Mouse (Mus musculus): ENCODE measurements around the gene Gm17657. TPM values are rescaled to one million over a fixed set of nuclear protein-coding genes. Genes with fewer than 3 reads are reported as not detected.
"Not testable (repeated sequence)": the region's sequence is repeated elsewhere in the genome, so short reads cannot be mapped to it uniquely, and the experiment has no call there.

Gene Gm17657
- polyA plus RNA-seq, 1 experiment from 2014 or later: not detected

GRCm38 (mm10) chr17:29541419-29541818 is 8.0 kb downstream of the Gm17657 start:
- no peaks in the 10 kb centered on the region for H3K27me3 ChIP-seq (ENCODE audit: insufficient read depth, poor library complexity, severe bottlenecking)
- H3K9me3 ChIP-seq: no peaks in the 10 kb centered on the region
- no peak overlapping the region for H3K27ac ChIP-seq
- H3K4me3 ChIP-seq: no peak overlapping the region
- 81% methylated on average over 14 of the region's 14 CpGs for WGBS
- no peaks in the 10 kb centered on the region for H3K4me1 ChIP-seq (replicated peaks)
- H3K36me3 ChIP-seq: no peaks in the 10 kb centered on the region
- no peak for DNase-seq (ENCODE audit: low spot score)

GRCm38 (mm10) chr17:29540426-29540825 is 9.0 kb downstream of the Gm17657 start:
- Histone ChIP-seq H3K4me1 (replicated peaks) (no peaks in the 10 kb centered on the region), H3K27me3 (ENCODE audit: insufficient read depth, poor library complexity, severe bottlenecking) (no peaks in the 10 kb centered on the region), H3K9me3 (no peaks in the 10 kb centered on the region), H3K4me3 (no peak overlapping the region), H3K36me3 (no peaks in the 10 kb centered on the region), H3K27ac (no peak overlapping the region)
- no peak for DNase-seq (ENCODE audit: low spot score)
- 91% methylated on average over 8 of the region's 8 CpGs for WGBS

- DNase-seq (ENCODE audit: low spot score): no peak
- Histone ChIP-seq H3K9me3 (no peaks in the 10 kb centered on the region), H3K27ac (no peak overlapping the region), H3K4me3 (no peak overlapping the region), H3K36me3 (no peaks in the 10 kb centered on the region), H3K4me1 (replicated peaks) (0 out of 2 replicates have a peak, but pooled peaks cover 9% of the 10 kb centered on the region), H3K27me3 (ENCODE audit: insufficient read depth, poor library complexity, severe bottlenecking) (no peaks in the 10 kb centered on the region)
- WGBS: 89% methylated on average over 11 of the region's 11 CpGs
Measured at GRCm38 (mm10) chr17:29533866-29534265, 15.6 kb downstream of the Gm17657 start.

GRCm38 (mm10) chr17:29531757-29532384 is 17.6 kb downstream of the Gm17657 start:
- no peaks in the 10 kb centered on the region for H3K27me3 ChIP-seq (ENCODE audit: insufficient read depth, poor library complexity, severe bottlenecking)
- 0 out of 2 replicates have a peak, but pooled peaks cover 9% of the 10 kb centered on the region for H3K4me1 ChIP-seq (replicated peaks)
- no peak overlapping the region for H3K27ac ChIP-seq
- no peak overlapping the region for H3K4me3 ChIP-seq
- WGBS: 82% methylated on average over 10 of the region's 10 CpGs
- H3K9me3 ChIP-seq: no peaks in the 10 kb centered on the region; the same call in 1 of the 2 replicates
- no peak for DNase-seq (ENCODE audit: low spot score)
- no peaks in the 10 kb centered on the region for H3K36me3 ChIP-seq

- WGBS: 78% methylated on average over 9 of the region's 9 CpGs
- Histone ChIP-seq H3K9me3 (no peaks in the 10 kb centered on the region; the same call in 1 of the 2 replicates), H3K27ac (no peak overlapping the region), H3K36me3 (no peaks in the 10 kb centered on the region), H3K27me3 (ENCODE audit: insufficient read depth, poor library complexity, severe bottlenecking) (no peaks in the 10 kb centered on the region), H3K4me3 (no peak overlapping the region), H3K4me1 (replicated peaks) (0 out of 2 replicates have a peak, but pooled peaks cover 9% of the 10 kb centered on the region)
- no peak for DNase-seq (ENCODE audit: low spot score)
Measured at GRCm38 (mm10) chr17:29531278-29531677, 18.2 kb downstream of the Gm17657 start.

- H3K36me3 ChIP-seq: no peaks in the 10 kb centered on the region
- WGBS: 74% methylated on average over 6 of the region's 6 CpGs
- 0 out of 2 replicates have a peak, but pooled peaks cover 9% of the 10 kb centered on the region for H3K4me1 ChIP-seq (replicated peaks)
- H3K27me3 ChIP-seq (ENCODE audit: insufficient read depth, poor library complexity, severe bottlenecking): no peaks in the 10 kb centered on the region
- no peak overlapping the region for H3K4me3 ChIP-seq
- DNase-seq (ENCODE audit: low spot score): no peak
- no peaks in the 10 kb centered on the region; the same call in 1 of the 2 replicates for H3K9me3 ChIP-seq
- no peak overlapping the region for H3K27ac ChIP-seq
Measured at GRCm38 (mm10) chr17:29530508-29530907, 18.9 kb downstream of the Gm17657 start.

GRCm38 (mm10) chr17:29528568-29529187 is 20.8 kb downstream of the Gm17657 start:
- H3K4me1 ChIP-seq (replicated peaks): 0 out of 2 replicates have a peak, but pooled peaks cover 9% of the 10 kb centered on the region
- 94% methylated on average over 8 of the region's 8 CpGs for WGBS
- no peaks in the 10 kb centered on the region for H3K36me3 ChIP-seq
- H3K27ac ChIP-seq: no peak overlapping the region
- no peak overlapping the region for H3K4me3 ChIP-seq
- H3K27me3 ChIP-seq (ENCODE audit: insufficient read depth, poor library complexity, severe bottlenecking): no peaks in the 10 kb centered on the region
- H3K9me3 ChIP-seq: no peaks in the 10 kb centered on the region; the same call in 1 of the 2 replicates
- no peak for DNase-seq (ENCODE audit: low spot score)

- no peaks in the 10 kb centered on the region for H3K4me1 ChIP-seq (replicated peaks)
- WGBS: 80% methylated on average over 2 of the region's 2 CpGs
- no peak overlapping the region for H3K27ac ChIP-seq
- H3K4me3 ChIP-seq: no peak overlapping the region
- no peaks in the 10 kb centered on the region for H3K36me3 ChIP-seq
- no peaks in the 10 kb centered on the region; the same call in 1 of the 2 replicates for H3K9me3 ChIP-seq
- no peaks in the 10 kb centered on the region for H3K27me3 ChIP-seq (ENCODE audit: insufficient read depth, poor library complexity, severe bottlenecking)
- DNase-seq (ENCODE audit: low spot score): no peak
Measured at GRCm38 (mm10) chr17:29525613-29526012, 23.8 kb downstream of the Gm17657 start.

GRCm38 (mm10) chr17:29519731-29520130 is 29.7 kb downstream of the Gm17657 start:
- 79% methylated on average over 8 of the region's 8 CpGs for WGBS
- Histone ChIP-seq H3K36me3 (no peaks in the 10 kb centered on the region), H3K4me3 (no peak overlapping the region), H3K27ac (no peak overlapping the region), H3K27me3 (ENCODE audit: insufficient read depth, poor library complexity, severe bottlenecking) (no peaks in the 10 kb centered on the region), H3K4me1 (replicated peaks) (no peaks in the 10 kb centered on the region), H3K9me3 (no peaks in the 10 kb centered on the region)
- DNase-seq (ENCODE audit: low spot score): no peak

- H3K27me3 ChIP-seq (ENCODE audit: insufficient read depth, poor library complexity, severe bottlenecking); H3K36me3 ChIP-seq; H3K4me1 ChIP-seq (replicated peaks); DNase-seq (ENCODE audit: low spot score); H3K4me3 ChIP-seq; H3K9me3 ChIP-seq; H3K27ac ChIP-seq: not testable (repeated sequence)
- WGBS: 94% methylated on average over 5 of the region's 5 CpGs
Measured at GRCm38 (mm10) chr17:29518665-29519064, 30.8 kb downstream of the Gm17657 start.

GRCm38 (mm10) chr17:29514435-29514834 is 35.0 kb downstream of the Gm17657 start:
- Histone ChIP-seq H3K4me3 (no peak overlapping the region), H3K27ac (no peak overlapping the region), H3K36me3 (no peaks in the 10 kb centered on the region), H3K4me1 (replicated peaks) (peaks cover 9% of the 10 kb centered on the region; the same call in 1 of the 2 replicates), H3K9me3 (no peaks in the 10 kb centered on the region), H3K27me3 (ENCODE audit: insufficient read depth, poor library complexity, severe bottlenecking) (no peaks in the 10 kb centered on the region)
- 5% methylated on average over 11 of the region's 11 CpGs for WGBS
- DNase-seq (ENCODE audit: low spot score): peak; percentile 80

- Histone ChIP-seq H3K36me3 (no peaks in the 10 kb centered on the region), H3K4me1 (replicated peaks) (peaks cover 14% of the 10 kb centered on the region; the same call in 1 of the 2 replicates), H3K9me3 (no peaks in the 10 kb centered on the region), H3K27me3 (ENCODE audit: insufficient read depth, poor library complexity, severe bottlenecking) (no peaks in the 10 kb centered on the region), H3K27ac (peak overlapping the region; percentile 69), H3K4me3 (no peak overlapping the region)
- WGBS: 40% methylated on average over 13 of the region's 13 CpGs
- peak; percentile 77 for DNase-seq (ENCODE audit: low spot score)
Measured at GRCm38 (mm10) chr17:29513044-29513730, 36.3 kb downstream of the Gm17657 start.

GRCm38 (mm10) chr17:29510691-29511090 is 38.7 kb downstream of the Gm17657 start:
- H3K4me3 ChIP-seq: no peak overlapping the region
- H3K27me3 ChIP-seq (ENCODE audit: insufficient read depth, poor library complexity, severe bottlenecking): no peaks in the 10 kb centered on the region
- H3K27ac ChIP-seq: no peak overlapping the region
- 63% methylated on average over 8 of the region's 8 CpGs for WGBS
- H3K4me1 ChIP-seq (replicated peaks): peaks cover 14% of the 10 kb centered on the region; the same call in 1 of the 2 replicates
- DNase-seq (ENCODE audit: low spot score): no peak
- H3K36me3 ChIP-seq: no peaks in the 10 kb centered on the region
- H3K9me3 ChIP-seq: no peaks in the 10 kb centered on the region

All from hindbrain, embryonic 10.5 days (tissue).